Mouse (Mus musculus): ENCODE measurements around the gene Asprv1.

GRCm38 (mm10) chr6:86598742-86599193, 29.2 kb upstream of the Asprv1 start:
- TF ChIP-seq CTCF (IDR thresholded peaks at IDR 0.05): no peak
- TF ChIP-seq POLR2A (IDR thresholded peaks at IDR 0.05; ENCODE audit: insufficient read depth, low read depth, low read length): no peak
- TF ChIP-seq EP300 (IDR thresholded peaks at IDR 0.05; ENCODE audit: insufficient read depth, low read depth, low read length): no peak
